Mouse (Mus musculus): ENCODE data around the gene Ppp1r14c. TPM values are rescaled to one million over a fixed set of nuclear protein-coding genes. Genes with fewer than 3 reads are reported as not detected.

Ppp1r14c gene
- polyA plus RNA-seq, 1 experiment from 2014 or later = 4.3 TPM

DNA sequence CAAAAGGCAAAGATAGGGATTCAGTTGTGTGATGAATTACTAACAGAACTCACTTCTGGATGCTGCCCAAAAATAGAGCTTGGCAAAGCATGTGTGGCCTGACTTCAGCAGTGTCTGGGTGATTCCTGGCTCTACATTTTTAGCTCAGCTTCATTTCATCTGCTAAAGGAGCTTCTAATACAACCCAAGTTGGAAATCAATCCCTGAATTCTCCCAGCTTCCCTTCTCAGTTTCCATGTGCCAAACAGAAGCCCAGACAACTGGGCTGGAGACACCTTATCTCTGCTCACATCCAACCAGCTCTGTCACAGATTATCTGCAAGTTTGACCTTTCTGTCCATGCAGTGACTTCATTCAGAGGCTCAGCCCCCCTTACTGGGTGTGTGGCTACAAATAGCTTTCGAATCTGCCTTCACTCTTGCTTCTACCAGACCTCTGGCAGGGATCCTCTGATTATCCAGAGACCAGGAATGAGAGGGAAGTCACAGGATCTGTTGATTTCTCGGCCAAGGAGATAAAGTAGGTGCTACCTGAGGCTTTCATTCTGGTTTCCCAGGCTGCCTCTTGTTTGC is 28.4 kb upstream of the Ppp1r14c start:
- ATAC-seq (replicated peaks; ENCODE audit: low FRiP score, low read depth) = no peak
- H3K27ac ChIP-seq = no peak overlapping the region
- no peak overlapping the region for H3K4me2 ChIP-seq (ENCODE audit: low read length)
- 0 out of 2 replicates have a peak, but pooled peaks cover 4% of the 10 kb centered on the region for H3K4me1 ChIP-seq (replicated peaks; ENCODE audit: insufficient read depth, low read length)
- no peaks in the 10 kb centered on the region for H3K27me3 ChIP-seq (ENCODE audit: insufficient read depth, low read length)
- TF ChIP-seq CTCF (IDR thresholded peaks at IDR 0.05; ENCODE audit: low read depth) = no peak
- no peak overlapping the region for H3K4me3 ChIP-seq (replicated peaks; ENCODE audit: low read depth, low read length)
- H3K9me3 ChIP-seq (replicated peaks; ENCODE audit: low read length) = no peaks in the 10 kb centered on the region
- no peak for DNase-seq (ENCODE audit: low spot score)
- no peaks in the 10 kb centered on the region for H3K36me3 ChIP-seq (ENCODE audit: insufficient read depth, low read length)
- no peak overlapping the region for H3K9ac ChIP-seq (ENCODE audit: low read depth, low read length)
- 56% methylated on average over 2 of the region's 2 CpGs for WGBS

DNA sequence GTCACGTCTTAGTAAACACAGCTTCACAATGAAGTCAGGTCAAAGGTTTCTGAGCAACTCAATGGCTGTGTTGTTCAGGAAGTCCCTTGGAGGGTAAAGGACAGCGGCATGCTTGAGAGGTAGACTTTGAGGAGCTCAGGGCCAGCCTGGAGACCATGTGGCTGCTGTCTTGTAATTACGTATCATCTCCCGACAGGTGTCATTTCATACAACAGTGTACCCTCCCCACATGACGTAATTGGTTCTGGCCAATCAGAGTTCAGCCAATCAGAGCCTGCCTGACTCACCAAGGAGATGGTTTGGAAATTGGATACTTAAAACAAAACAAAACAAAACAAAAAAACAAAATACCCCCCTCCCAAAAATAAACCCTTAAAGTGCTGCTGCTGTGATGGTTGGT is 20.2 kb upstream of the Ppp1r14c start:
- ATAC-seq (replicated peaks; ENCODE audit: low FRiP score, low read depth) (no peak), DNase-seq (ENCODE audit: low spot score) (no peak)
- H3K36me3 ChIP-seq (ENCODE audit: insufficient read depth, low read length) = no peaks in the 10 kb centered on the region
- no peak overlapping the region for H3K9ac ChIP-seq (ENCODE audit: low read depth, low read length)
- H3K4me1 ChIP-seq (replicated peaks; ENCODE audit: insufficient read depth, low read length) = no peaks in the 10 kb centered on the region
- no peaks in the 10 kb centered on the region for H3K27me3 ChIP-seq (ENCODE audit: insufficient read depth, low read length)
- H3K9me3 ChIP-seq (replicated peaks; ENCODE audit: low read length) = no peaks in the 10 kb centered on the region
- H3K4me2 ChIP-seq (ENCODE audit: low read length) = no peak overlapping the region
- TF ChIP-seq CTCF (IDR thresholded peaks at IDR 0.05; ENCODE audit: low read depth) = no peak
- no peak overlapping the region for H3K4me3 ChIP-seq (replicated peaks; ENCODE audit: low read depth, low read length)
- H3K27ac ChIP-seq = no peak overlapping the region
- WGBS = 55% methylated on average over 5 of the region's 5 CpGs

DNA sequence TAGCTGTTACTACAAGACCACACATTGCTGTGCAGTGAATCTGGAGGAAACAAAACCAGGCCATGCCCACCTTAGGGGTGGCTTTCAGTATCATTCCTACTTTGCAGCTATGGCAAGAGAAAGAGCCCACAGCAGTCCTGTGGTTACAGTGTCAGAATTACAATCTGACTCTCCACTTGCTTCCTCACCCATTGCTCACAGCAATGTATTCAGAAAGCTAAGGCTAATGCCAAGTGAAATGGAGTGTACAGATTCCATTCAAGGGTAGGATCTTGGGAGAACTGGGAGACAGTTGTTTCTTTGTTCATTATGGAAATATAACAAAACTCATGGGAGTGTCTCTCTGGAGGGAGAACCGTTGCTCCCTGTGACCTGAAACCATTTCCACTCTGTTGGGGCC is 6.3 kb upstream of the Ppp1r14c start:
- H3K27ac ChIP-seq = no peak overlapping the region
- DNase-seq (ENCODE audit: low spot score) = no peak
- H3K4me3 ChIP-seq (replicated peaks; ENCODE audit: low read depth, low read length) = no peak overlapping the region
- H3K9ac ChIP-seq (ENCODE audit: low read depth, low read length) = no peak overlapping the region
- H3K9me3 ChIP-seq (replicated peaks; ENCODE audit: low read length) = no peaks in the 10 kb centered on the region
- ATAC-seq (replicated peaks; ENCODE audit: low FRiP score, low read depth) = no peak
- no peaks in the 10 kb centered on the region for H3K36me3 ChIP-seq (ENCODE audit: insufficient read depth, low read length)
- no peak overlapping the region for H3K4me2 ChIP-seq (ENCODE audit: low read length)
- H3K27me3 ChIP-seq (ENCODE audit: insufficient read depth, low read length) = no peaks in the 10 kb centered on the region
- TF ChIP-seq CTCF (IDR thresholded peaks at IDR 0.05; ENCODE audit: low read depth) = no peak
- H3K4me1 ChIP-seq (replicated peaks; ENCODE audit: insufficient read depth, low read length) = no peaks in the 10 kb centered on the region
- WGBS = 86% methylated on average over 1 of the region's 1 CpGs

DNA sequence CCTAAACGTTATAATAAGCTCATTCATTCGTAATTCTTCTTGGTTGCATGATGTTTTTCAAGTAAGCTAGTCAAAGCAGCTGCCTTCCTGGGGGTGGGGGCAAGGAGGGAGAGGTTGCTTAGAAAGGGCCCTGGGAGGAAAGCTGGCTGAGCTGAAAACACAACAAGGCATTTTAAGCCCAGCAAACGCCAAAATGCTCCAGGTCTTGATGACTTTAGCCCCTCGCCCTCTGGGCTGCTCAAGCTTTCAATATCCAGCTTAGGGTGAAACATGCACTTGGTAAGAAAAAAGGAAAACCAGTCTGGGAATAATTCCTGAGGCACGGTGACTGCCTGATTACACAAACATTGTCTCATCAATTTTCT is 204 bp upstream of the Ppp1r14c start:
- Histone ChIP-seq H3K36me3 (ENCODE audit: insufficient read depth, low read length) (no peaks in the 10 kb centered on the region), H3K9ac (ENCODE audit: low read depth, low read length) (no peak overlapping the region), H3K27me3 (ENCODE audit: insufficient read depth, low read length) (no peaks in the 10 kb centered on the region), H3K4me1 (replicated peaks; ENCODE audit: insufficient read depth, low read length) (no peaks in the 10 kb centered on the region), H3K27ac (no peak overlapping the region), H3K4me2 (ENCODE audit: low read length) (peak overlapping the region; percentile 95), H3K4me3 (replicated peaks; ENCODE audit: low read depth, low read length) (peak overlapping the region; percentile 53; the same call in 1 of the 2 replicates), H3K9me3 (replicated peaks; ENCODE audit: low read length) (no peaks in the 10 kb centered on the region)
- TF ChIP-seq CTCF (IDR thresholded peaks at IDR 0.05; ENCODE audit: low read depth) = no peak
- 35% methylated on average over 5 of the region's 5 CpGs for WGBS
- DNase-seq (ENCODE audit: low spot score) (no peak), ATAC-seq (replicated peaks; ENCODE audit: low FRiP score, low read depth) (no peak)

DNA sequence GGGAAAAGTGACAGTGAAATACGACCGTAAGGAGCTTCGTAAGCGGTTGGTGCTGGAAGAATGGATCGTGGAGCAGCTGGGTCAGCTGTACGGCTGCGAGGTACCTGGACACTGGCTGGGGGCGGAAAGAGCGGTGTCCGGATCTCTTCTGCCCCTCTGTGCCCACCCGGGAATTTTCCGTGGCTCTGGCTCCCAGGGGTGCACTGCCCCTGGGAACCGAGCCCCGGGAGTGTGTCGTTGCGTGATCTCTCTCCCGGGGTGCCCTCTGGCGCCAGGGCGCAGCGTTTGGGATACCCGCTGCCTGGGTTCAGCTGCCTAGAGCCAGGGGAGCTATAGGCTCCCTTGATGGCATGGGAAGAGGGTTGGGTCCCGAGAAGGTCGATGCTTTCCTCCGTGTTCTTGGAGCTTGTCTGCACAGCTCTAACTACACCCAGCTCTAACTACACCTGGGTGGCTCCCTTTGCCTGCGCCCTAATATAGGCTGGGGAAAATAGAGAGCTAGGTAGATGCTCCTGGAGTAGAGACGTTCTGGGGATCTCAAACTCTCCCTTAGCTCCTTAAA is 1.1 kb downstream of the Ppp1r14c start:
- H3K9me3 ChIP-seq (replicated peaks; ENCODE audit: low read length) = no peaks in the 10 kb centered on the region
- H3K9ac ChIP-seq (ENCODE audit: low read depth, low read length) = peak overlapping the region; percentile 19; the same call in 1 of the 2 replicates
- peak overlapping the region; percentile 53 for H3K4me3 ChIP-seq (replicated peaks; ENCODE audit: low read depth, low read length)
- no peak overlapping the region for H3K27ac ChIP-seq
- peak overlapping the region; percentile 95 for H3K4me2 ChIP-seq (ENCODE audit: low read length)
- no peaks in the 10 kb centered on the region for H3K36me3 ChIP-seq (ENCODE audit: insufficient read depth, low read length)
- WGBS = under 1% methylated on average over 26 of the region's 26 CpGs
- no peaks in the 10 kb centered on the region for H3K27me3 ChIP-seq (ENCODE audit: insufficient read depth, low read length)
- no peak for TF ChIP-seq CTCF (IDR thresholded peaks at IDR 0.05; ENCODE audit: low read depth)
- ATAC-seq (replicated peaks; ENCODE audit: low FRiP score, low read depth) (0 out of 2 replicates have a peak, but pooled peaks have one; percentile 19), DNase-seq (ENCODE audit: low spot score) (peak; percentile 2)
- H3K4me1 ChIP-seq (replicated peaks; ENCODE audit: insufficient read depth, low read length) = no peaks in the 10 kb centered on the region

DNA sequence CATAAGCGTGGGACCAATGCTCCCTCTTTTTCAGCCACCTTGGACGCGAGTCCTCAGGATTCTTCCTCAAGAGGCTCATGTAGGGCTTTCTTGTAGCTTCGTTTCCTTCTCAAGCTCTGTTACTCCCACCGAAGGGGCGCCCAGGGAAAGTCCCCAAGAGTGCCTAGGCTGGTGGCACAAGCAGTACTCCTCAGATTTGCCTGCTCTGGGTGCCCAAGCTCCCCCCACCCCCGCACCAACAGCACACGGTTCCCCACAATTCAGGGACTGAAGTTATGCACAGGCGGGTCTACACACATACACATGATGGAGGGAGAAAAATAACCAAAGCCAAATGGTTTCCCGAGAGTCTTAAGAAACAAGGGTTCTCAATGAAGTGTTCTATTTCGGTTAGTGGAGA is 1.6 kb downstream of the Ppp1r14c start:
- Histone ChIP-seq H3K36me3 (ENCODE audit: insufficient read depth, low read length) (no peaks in the 10 kb centered on the region), H3K27me3 (ENCODE audit: insufficient read depth, low read length) (no peaks in the 10 kb centered on the region), H3K27ac (no peak overlapping the region), H3K9ac (ENCODE audit: low read depth, low read length) (no peak overlapping the region), H3K9me3 (replicated peaks; ENCODE audit: low read length) (no peaks in the 10 kb centered on the region), H3K4me1 (replicated peaks; ENCODE audit: insufficient read depth, low read length) (no peaks in the 10 kb centered on the region), H3K4me3 (replicated peaks; ENCODE audit: low read depth, low read length) (peak overlapping the region; percentile 53), H3K4me2 (ENCODE audit: low read length) (peak overlapping the region; percentile 95)
- DNase-seq (ENCODE audit: low spot score) = no peak
- 28% methylated on average over 11 of the region's 11 CpGs for WGBS
- TF ChIP-seq CTCF (IDR thresholded peaks at IDR 0.05; ENCODE audit: low read depth) = no peak
- ATAC-seq (replicated peaks; ENCODE audit: low FRiP score, low read depth) = no peak

DNA sequence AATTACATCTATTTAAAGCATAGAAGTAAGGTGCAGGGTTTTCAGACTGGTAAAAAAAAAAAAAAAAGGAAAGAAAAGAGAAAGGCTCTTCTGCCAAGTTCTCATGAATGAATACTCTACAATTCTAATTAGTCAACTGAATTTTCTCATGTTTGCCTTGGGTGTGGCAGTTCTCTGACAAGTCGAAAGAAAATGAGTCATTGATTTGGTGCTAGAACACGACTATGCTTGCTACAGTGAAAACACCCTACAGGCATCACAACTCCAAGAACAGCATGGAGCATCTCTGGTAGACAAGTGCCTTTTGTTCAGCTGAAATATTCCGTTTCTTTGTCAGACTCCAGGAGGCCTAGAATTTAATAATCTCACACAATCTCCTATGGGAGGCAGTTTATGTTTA is 17.3 kb downstream of the Ppp1r14c start:
- Histone ChIP-seq H3K9ac (ENCODE audit: low read depth, low read length) (no peak overlapping the region), H3K4me1 (replicated peaks; ENCODE audit: insufficient read depth, low read length) (no peaks in the 10 kb centered on the region), H3K9me3 (replicated peaks; ENCODE audit: low read length) (no peaks in the 10 kb centered on the region), H3K27ac (no peak overlapping the region), H3K4me3 (replicated peaks; ENCODE audit: low read depth, low read length) (no peak overlapping the region), H3K36me3 (ENCODE audit: insufficient read depth, low read length) (no peaks in the 10 kb centered on the region), H3K4me2 (ENCODE audit: low read length) (no peak overlapping the region), H3K27me3 (ENCODE audit: insufficient read depth, low read length) (no peaks in the 10 kb centered on the region)
- no peak for ATAC-seq (replicated peaks; ENCODE audit: low FRiP score, low read depth)
- WGBS = 70% methylated on average over 3 of the region's 3 CpGs
- no peak for TF ChIP-seq CTCF (IDR thresholded peaks at IDR 0.05; ENCODE audit: low read depth)
- no peak for DNase-seq (ENCODE audit: low spot score)

Measured in kidney, postnatal 0 days (tissue).